Mouse (Mus musculus): Measurements from ENCODE around the gene Tceal9. TPM values are rescaled to one million over a fixed set of nuclear protein-coding genes. Genes with fewer than 3 reads are reported as not detected.

Gene Tceal9
- 68.8 to 79.3 TPM (median 75.6 TPM) in 4 replicates for total RNA-seq (2023)

GRCm38 (mm10) chrX:136244574-136245229, at the start of gene Tceal9:
Gene Tceal9 (plus strand): TSS chrX:136245079.

GRCm38 (mm10) chrX:136203664-136204066, 41.2 kb upstream of the Tceal9 start, which contains the start of gene Tceal5:
Gene Tceal5 (minus strand): TSS chrX:136203876.

GRCm38 (mm10) chrX:136214729-136215677, 29.9 kb upstream of the Tceal9 start, which contains the start of the genes Tceal7 and Bex1:
Gene Tceal7 (plus strand): TSS chrX:136214779.
Gene Bex1 (minus strand): TSS chrX:136215513.

GRCm38 (mm10) chrX:136269743-136270392, 25.0 kb downstream of the Tceal9 start, which contains the start of gene Bex3:
Gene Bex3 (plus strand): TSS chrX:136270253.

Other genes with a start within 250 kb of the Tceal9 start
- gene Arxes1, start 211.7 kb upstream of the Tceal9 start, total RNA-seq (2023): not detected in 4 replicates
- not detected in 4 replicates for gene Bex2, start 176.8 kb upstream of the Tceal9 start, total RNA-seq (2023)
- not detected in 4 replicates for gene Nxf3, start 159.8 kb upstream of the Tceal9 start, total RNA-seq (2023)
- gene Bex4, start 106.1 kb upstream of the Tceal9 start, total RNA-seq (2023): not detected in 4 replicates
- 0.92 to 3.4 TPM (median 2.3 TPM) in 4 replicates for gene Tceal8, start 72.7 kb upstream of the Tceal9 start, total RNA-seq (2023)
- gene Tceal5, start 41.2 kb upstream of the Tceal9 start, total RNA-seq (2023): not detected in 4 replicates
- not detected in 4 replicates for gene Tceal7, start 30.3 kb upstream of the Tceal9 start, total RNA-seq (2023)
- gene Bex1, start 29.6 kb upstream of the Tceal9 start, total RNA-seq (2023): 2.8 to 5.0 TPM (median 3.4 TPM) in 4 replicates
- gene Bex3, start 25.2 kb downstream of the Tceal9 start, total RNA-seq (2023): 78.8 to 93.4 TPM (median 81.0 TPM) in 4 replicates

Data from B cell, adult 62 days (primary cell).